Mouse (Mus musculus) layer of hippocampus, postnatal 14 days (tissue): ENCODE results near the gene Prdm15. TPM values are rescaled to one million over a fixed set of nuclear protein-coding genes. Genes with fewer than 3 reads are reported as not detected.

Source experiments
- DNase-seq, 2 experiments: peaks; one replicate each; pipeline ENCODE4 v3.0.0; 2021 to 2022; ENCODE audit warnings: low spot score in 2 of 2, mixed read lengths in 1 of 2
- total RNA-seq, 2 experiments: library from RNA; stranded (reverse); gene quantifications; 2 replicates each; pipeline ENCODE4 v1.2.3; 2021

Prdm15 gene
- total RNA-seq, 2 experiments from 2014 or later, result 19.9 to 25.0 TPM

DNA sequence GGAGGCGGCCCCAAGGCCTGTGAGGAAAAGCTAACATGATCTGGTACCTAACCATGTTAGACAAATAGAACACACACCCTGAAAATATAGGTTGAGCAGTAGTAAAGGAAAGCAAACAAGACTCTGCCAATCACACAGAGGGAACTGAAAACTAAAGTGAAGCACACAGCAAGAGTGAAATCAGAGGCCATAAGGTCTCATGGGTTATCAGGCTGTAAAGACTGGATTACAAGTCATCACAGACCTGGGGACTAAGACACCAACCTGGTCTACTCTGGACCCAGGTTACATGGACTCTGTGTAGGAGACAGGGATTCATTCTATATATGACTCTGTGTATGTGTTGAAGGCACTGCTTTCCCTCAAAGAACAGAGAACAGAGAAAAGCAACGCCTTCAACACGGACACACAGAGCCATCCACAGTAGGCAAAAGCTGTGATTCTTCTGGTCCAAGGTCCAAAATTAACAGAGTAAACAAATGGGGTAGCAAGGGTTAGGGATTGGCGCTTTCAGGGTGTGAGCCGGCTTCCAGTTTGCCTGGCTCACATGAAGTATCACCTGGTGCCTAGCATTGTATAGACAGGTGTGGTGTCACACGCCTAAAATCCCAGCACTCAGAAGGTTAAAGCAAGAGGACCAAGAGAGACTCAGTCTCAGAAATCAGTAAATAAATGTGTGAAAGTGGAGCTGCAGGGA, 28.2 kb downstream of the Prdm15 start:
- DNase-seq, result no peak

DNA sequence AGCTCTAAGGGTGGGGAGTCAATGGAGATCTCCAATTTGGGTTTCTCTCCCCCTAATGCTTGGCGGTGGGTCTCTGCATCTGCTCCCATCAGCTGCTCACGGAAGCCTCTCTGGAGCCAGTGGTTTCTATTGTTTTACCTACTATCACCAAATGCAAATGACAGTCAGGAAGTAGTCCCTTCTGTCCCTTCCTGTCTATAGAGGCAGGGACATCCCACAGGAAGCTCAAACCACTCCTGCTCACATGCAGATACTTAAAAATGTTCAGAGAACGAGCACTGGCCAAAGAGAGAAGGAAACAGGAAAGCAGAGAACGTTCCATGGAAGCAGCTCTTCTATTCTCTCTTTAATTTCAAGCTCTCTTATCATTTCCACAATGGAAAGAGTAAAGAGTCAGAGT, 32.1 kb downstream of the Prdm15 start:
- no peak for DNase-seq

DNA sequence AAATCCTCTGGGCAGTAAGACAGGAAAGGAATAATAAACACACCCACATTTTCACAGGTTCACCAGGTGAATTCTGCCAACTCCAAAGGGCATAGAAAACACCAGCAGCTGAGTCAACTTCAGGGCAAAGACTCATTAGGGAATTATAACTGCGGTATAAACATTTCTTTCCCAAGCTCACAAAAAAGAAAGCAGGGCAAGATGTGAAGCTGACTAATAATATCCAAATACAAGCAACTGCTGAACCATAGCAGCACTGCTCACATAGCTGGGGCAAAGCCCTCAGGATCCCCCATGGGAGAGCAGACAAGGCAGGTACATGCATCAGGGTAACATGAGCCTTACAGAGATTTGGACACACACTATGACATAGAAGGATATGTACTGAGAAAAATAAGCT, 34.2 kb downstream of the Prdm15 start:
- no peak for DNase-seq

DNA sequence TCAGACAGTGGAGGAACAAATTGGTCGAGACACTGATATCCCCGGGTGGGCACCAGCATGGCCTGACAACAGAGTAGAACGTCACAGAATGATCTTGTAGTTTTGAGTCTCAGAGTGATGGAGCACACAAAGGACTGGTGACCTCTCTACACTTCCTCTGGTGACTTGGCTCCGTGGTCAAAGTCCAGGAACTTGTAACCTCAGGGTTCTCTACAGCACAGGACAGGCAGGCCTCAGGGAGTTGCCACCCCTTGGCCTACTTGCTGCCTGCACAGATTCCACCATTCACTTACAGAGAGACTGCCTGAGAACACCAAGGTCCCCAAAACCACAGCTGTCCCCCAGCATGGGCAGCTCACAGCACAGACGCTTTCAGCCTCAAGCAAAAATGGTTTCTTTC, 36.4 kb downstream of the Prdm15 start:
- DNase-seq, result no peak

DNA sequence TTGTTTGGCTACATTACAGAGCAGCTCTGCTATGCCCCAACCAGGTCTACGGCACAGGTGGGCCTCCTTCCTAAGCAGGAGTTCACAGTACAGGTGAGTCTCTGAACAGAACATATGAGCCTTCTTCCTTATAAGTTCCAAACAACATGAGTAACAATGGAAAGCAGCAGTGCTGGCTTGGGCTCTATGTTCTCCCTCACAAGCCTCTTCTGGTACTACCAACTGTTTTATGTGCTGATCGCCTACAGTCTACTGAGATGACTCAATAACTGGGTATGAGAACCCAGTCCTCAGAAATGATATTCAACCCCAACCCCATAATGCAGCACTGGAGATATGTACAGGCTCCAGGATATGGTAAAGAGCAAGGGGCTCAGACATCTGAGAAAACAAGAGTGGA, 37.6 kb downstream of the Prdm15 start:
- peak in 1 of 2 experiments; percentile 15 for DNase-seq

DNA sequence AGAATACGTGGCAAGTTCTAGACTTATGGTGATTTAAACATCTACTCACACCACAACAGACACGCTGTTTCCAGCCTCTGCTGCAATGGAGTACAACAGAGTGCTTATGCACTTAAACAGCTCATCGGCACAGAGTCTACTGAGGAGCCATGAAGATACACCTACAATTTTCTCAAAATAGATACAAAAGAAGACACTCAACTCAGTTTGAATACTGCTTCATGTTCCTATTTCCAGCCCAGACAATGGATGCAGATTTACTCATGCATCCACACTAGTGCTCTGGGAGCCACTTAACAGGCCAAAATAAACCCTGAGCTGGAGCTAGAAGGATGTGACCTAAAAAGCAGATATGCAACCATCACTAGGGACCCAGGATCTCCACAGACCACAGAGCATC, 42.8 kb downstream of the Prdm15 start:
- DNase-seq, result no peak

DNA sequence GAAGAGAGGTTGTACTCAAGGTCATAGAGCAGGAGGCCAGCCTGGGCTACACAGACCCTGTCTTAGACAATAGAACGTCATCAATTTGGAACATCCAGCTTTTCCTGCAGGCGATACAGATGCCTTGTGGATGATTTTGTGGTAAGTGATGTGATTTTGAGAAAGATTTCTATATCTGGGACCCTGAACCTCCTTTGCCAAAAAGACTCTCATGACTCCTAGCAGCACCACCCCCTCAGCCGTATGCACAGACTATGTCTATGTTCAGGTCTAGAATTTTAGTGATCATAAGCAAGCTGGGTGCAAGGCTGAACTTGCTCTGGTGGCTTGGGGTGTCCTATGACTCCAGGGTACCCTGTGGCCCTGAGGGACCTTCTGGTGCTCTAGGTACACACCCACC, 46.0 kb downstream of the Prdm15 start:
- no peak for DNase-seq

DNA sequence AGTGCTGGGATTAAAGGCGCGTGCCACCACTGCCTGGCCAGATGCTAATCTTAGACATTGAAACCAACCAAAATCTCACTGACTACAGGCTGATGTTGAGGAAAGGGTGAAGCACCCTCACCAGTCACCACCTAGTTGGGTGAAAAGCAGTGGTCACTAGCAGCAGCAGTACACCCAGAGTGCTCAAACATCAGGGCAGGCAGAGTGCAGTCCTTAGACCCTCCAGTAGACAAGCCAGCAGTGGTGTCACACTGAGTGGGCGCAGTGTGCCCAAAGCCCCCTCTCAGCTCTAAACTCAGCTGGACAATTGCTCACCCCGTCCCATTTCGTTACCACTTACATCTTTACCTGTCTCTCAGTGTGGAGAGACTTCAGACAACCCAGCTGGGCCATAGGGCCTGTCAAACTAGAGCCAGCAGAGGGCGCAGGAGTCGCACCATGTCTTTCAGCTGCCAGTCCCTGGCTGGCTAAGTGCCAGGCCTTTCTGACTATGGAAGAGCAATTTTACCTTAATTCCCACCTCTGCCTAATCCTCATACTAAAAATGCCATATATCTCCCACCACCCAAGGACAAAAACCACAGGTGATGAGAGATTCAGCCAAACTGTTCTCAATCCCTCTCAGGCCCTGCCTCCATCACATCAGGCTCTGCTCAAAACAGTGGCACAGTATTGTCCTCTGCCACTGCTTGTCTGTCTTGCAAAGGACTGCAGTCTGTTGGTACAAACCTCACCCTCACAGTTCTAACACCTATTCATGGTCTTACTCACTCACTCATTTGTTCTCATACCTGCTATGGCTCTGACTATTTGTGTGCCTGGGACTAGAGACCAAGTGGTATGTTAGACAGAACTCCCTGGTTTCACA, 46.7 kb downstream of the Prdm15 start:
- peak; percentile 81 to 84 for DNase-seq

DNA sequence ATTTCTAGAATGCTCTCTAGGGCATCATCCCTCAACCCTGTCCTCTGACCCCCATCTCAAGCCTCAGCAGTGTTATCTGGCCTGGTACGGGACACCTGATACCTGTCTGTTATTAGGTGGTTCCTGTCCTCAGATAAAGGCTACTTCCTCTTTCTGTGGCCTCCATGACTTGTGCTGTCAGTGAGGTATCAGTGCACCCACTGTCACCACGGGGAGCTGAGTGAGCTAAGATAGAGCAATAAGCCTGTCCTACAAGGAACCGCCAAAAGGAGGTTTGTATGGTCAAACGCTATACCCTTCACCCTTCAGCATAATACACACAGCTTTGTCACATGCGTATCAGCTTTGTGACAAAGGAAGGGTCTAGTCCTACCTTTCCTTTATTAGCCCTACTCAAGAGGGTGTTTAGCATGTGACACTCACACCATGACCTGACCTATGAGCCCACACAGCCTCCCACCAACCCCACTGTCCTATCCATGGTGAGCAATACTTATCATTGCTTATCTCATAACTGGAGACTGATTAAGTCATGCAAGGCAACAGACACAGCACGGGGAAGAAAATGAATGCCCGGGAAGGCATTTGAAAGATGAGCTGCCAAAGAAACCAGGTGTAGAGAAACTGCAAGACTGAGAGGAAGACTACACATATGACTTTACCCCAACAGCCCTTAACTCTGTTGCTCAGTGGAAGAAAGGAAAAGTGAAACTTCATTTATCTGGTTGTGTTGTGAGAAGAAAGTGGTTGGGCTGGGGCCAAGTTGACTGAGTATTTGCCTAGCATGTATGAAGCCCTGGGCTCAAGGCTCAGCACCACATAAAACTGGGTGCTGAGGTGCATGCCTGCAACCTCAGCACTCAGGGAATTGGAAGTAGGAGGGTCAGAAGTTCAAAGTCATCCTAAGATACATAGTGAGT, 53.4 kb downstream of the Prdm15 start:
- no peak for DNase-seq

DNA sequence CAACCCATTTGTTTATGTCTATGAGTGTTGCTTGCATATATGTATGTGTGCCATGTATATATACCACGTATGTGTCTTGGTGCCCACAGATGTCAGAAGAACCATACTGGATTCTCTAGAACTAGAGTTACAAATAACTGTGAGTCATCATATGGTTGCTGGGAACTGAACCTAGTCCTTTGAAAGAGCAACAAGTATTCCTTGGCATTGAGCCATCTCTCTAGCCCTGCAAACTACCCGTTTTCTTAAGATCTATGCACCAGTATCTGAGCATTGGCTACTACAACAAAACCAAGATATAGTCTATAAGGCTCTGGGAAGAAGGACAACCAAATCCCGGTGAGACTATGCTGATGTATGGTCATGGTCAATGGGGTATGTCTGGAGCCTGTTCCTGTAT, 54.4 kb downstream of the Prdm15 start:
- no peak for DNase-seq

DNA sequence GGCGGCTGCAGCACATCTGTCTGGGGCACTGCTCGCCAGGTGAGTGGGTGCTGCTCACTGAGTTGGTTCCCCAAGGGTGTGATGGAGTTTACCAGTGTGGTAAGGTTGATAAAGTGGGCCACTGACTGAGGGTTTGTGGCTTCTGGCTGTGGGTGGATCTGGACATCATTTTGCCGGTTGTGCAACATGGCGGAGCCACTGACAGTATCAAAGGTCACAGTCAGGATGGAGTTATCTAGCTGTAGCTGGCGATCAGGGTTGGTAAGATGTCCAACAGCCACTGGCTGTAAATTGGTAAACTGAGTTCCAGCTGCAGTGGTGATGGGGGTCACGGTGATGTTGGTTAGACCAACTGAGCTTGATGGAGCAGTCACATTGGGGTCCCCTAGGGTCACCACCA, 57.4 kb downstream of the Prdm15 start:
- no peak for DNase-seq

DNA sequence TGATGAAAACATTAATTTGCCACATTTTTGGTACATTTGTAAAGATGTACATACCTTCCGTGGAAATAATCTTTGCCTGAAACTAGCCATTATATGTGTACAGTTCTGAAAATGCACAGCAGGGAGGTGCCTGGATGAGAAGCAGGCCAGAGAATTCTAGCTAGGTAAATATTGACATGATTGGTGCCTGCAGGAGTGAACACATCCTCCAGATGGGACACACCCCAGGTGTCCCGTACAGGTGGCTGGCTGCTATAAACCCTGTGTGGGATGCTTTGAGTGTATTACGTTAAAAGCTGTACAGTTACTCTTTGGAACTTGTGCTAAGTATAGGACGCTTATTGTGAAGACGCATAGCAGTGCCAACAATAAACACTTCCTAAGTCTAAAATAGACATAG, 68.6 kb downstream of the Prdm15 start:
- DNase-seq, result no peak

DNA sequence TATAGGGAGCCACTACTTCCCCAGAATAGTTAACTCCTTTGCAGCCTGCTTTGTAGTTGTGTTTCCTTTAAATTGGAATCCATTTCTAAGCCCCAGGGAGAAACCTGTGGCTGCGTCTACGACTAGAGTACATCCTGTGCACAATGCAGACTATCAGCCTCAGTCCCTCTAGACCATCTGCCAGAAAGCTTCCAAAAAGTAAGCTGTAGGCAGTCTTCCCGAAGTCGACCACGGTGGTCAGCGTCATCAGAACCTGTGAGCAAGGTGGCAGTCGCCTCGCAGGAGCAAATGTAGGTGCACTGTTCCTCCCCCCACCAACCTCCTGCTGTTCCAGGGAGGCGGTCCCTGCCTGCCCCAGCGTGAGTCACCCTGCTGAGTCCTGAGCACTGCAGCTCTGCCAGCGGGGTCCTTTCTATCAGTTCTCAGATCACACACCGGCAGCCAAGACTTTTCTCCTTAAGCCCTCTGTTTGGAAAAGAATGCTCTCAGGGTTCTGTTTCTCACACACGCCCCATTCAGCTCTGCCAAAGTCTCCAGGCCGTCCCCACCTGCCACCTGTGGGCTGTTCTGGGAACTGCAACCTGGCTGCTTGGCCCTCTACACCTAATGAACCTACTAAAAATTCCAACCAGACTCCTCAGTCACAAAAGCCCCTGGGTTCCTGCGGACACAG, 73.2 kb downstream of the Prdm15 start:
- DNase-seq, result peak; percentile 84 to 85

DNA sequence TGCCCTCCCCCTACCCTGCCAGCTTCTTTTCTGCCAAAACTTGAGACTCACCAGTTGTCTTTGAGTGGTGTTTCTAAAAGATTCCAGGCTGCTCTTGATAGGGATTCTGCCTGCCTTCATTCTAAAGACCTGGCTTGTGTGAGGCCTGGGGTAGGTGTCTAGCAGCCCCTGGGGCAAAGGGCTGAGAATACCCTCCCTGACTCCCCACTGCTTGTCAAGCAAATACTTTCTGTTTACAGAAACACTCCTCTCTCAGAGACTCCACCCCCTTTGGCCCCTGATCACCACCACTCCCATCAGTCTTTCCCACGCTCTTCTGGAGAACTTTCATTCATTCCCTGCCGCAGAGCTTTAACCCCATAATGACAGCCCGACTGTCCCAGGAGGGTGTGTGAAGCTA, 85.1 kb downstream of the Prdm15 start:
- no peak for DNase-seq

DNA sequence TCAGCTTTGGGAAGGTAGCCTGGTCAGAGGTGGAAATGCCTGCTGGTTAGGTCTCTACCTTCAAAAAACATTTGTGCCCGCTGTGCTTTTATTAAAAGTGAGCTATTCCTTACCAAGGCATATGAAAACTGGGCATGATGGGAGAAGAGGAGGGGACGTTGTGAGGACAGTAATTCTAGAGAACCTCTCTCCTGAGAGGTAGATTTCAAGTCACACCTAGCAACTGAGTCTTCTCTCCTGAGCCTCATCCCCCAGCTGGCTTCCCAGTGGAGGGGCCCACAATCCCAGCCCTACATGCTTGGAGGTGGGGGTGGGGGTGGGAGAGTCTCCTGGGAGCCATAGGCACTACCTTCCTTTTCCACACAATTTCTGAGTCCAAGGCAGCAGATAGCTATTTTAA, 87.0 kb downstream of the Prdm15 start:
- no peak for DNase-seq

DNA sequence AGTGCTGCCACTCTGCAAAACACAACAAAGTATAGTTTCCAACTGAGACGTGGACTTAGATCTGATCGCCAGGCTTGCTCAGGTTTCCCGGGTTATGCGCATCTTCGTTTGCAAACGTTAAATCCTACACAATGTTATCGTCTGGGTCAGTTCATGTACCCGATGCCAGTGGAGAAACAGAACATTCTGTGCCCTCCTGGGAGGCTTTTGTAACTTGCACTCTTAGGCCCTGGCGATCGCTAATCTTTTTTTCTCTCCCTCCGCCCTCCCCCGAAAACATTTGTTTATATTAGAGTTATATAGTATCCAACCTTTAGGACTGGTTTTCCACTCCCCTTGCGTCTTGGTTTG, 87.7 kb downstream of the Prdm15 start:
- DNase-seq, result no peak

DNA sequence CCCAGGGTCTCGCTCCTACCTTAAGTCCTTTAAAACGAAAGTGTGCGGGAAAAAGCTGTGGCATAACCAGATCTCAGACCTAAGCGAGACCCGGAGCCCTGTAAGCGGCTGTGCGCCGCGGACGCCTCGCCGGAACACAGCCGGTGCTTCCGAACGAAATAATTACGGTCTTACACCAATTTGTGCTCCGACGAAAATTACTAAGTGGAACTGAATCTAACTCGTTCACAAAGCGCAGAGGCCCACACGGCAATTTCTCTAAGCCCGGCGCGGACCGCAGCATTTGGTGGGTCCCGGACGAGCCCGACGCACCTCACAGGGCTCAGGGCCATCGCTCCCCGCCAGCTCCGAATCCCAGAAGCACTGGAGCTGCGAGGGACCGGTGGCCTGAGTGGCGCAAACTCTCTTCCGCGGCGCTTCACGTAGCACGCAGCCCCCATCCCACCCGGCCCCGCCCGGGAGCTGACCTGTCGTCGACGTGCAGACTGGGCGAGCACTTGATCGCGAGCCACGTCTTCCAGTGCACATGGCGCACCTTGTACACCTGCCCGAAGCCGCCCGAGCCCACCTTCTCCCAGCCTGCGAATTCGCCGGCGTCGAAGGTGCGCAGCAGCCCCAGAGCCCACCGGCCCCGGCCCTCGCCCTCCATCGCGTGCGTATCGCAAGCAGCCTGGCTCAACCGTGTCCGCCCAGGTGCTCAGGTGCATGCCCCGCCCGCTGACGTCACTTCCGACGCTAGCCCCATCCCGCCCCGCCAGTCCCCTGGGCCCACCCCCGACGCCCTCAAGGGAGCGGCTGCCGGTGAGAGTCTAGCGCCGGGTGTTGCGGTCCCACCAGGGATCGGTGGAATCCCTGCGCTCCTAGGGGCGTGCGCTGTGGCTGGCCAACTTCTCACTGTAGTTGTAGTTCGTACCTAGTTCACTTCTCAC, 88.3 kb downstream of the Prdm15 start, which contains the start of gene Ripk4:
Ripk4 (minus strand) TSS at position 727 of the 929 bp plus-strand sequence.
- peak in 1 of 2 experiments; percentile 13 for DNase-seq

DNA sequence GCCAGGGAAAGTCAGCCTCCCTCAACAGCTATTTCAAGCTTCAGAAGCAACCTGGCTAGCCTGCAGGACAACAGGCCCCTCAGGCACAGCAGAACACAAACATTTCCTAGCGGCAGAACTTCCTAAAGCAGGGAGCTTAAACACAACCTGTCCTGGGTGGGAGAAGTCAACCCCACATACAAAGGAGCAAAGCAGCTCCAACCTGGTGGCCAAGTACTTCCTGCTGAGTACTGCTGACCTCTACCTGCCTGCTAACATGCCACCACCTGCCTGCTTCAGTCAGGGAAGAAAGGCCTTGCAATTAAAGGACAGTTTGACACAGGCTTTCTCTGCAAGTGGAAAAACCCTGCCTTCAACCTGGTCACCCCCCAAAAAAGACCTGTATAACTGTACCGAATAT, 89.9 kb downstream of the Prdm15 start:
- no peak for DNase-seq

DNA sequence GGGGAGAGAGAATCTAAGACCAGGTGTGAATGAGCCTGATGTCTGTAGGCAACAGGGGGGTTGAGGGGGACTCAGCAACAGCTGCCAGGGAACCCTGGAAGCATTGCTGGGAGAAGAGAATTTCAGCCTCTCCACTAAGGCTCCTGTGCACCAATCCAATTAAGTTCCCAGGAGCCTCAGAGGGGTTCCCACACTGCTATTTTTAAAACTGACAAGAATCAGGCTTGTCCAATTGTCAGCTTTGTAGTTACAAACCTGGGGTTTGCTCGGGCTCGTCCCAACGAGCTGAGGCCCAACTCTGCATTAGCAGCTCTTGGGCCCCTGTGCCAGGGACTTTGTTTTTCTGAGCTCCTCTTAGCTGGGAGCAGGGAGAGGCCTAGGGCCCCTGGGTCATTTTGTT, 92.0 kb downstream of the Prdm15 start:
- DNase-seq, result no peak

DNA sequence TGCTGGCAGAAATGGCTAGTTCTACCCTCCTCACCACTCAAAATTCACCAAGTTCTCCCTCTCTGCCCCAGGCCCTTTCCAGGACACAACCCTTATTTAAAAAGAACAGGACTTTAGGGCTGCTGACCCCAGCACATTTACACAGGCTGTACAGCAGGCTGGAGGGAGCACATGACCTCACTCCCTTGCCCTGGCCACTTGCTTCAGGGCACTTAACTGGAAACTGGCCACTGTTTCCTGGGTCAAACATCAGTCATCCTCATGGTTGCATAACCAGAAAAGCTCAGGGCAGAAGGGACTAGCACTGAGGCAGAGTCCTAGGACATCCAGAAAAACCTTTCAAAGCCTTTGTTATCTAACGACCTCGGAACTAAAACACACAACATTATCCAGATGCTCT, 93.4 kb downstream of the Prdm15 start:
- no peak for DNase-seq
